Mouse (Mus musculus): ENCODE results near the gene Aldh3a1.

DNA sequence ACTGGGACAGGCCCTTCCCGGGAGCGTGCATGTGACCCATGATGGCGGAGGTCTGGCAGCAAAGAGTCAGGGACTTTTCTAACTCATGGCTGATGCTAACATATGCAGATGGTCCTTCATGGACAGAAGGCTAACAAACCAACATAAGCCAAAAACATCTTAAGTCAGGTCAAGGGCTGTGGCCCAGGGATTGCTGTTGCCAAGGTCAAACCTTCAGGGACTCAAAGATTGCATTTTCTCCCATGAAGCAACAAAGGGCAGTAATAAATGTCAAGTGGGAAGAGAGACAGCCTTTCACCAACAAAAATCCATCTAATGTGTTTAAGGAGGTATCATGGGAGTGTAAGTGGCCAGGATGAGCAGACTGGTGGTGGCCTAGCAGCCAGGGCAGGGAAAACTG, 1.2 kb upstream of the Aldh3a1 start:
- TF ChIP-seq CTCF (IDR thresholded peaks at IDR 0.05; ENCODE audit: extremely low read depth, insufficient read length, insufficient replicate concordance, low read depth, low read length) (no peak), POLR2A (IDR thresholded peaks at IDR 0.05; ENCODE audit: low read depth, low read length) (no peak)
